Mouse (Mus musculus): ENCODE data around the gene Shisa9. TPM values are rescaled to one million over a fixed set of nuclear protein-coding genes. Genes with fewer than 3 reads are reported as not detected.
A peak's percentile ranks its signal among the peaks of the same experiment; 100 is the strongest.

The Shisa9 gene
- polyA plus RNA-seq, 1 experiment from 2014 or later, result 2.5 TPM

- no peak overlapping the region for H3K27ac ChIP-seq
- WGBS, result 25% methylated on average over 3 of the region's 3 CpGs
- no peaks in the 10 kb centered on the region for H3K36me3 ChIP-seq
- H3K4me2 ChIP-seq, result no peak overlapping the region
- ATAC-seq (ENCODE audit: borderline replicate concordance, extremely low read depth, low FRiP score, low TSS enrichment), result peak; percentile 84
- no peaks in the 10 kb centered on the region for H3K9me3 ChIP-seq
- no peaks in the 10 kb centered on the region for H3K27me3 ChIP-seq
- no peak overlapping the region for H3K9ac ChIP-seq
- no peak overlapping the region for H3K4me3 ChIP-seq
- H3K4me1 ChIP-seq, result 0 out of 2 replicates have a peak, but pooled peaks cover 6% of the 10 kb centered on the region
Measured at GRCm38 (mm10) chr16:12076270-12076669, 92.4 kb downstream of the Shisa9 start.

GRCm38 (mm10) chr16:12076700-12077099, 92.8 kb downstream of the Shisa9 start:
- Histone ChIP-seq H3K9ac (no peak overlapping the region), H3K9me3 (no peaks in the 10 kb centered on the region), H3K4me1 (0 out of 2 replicates have a peak, but pooled peaks cover 6% of the 10 kb centered on the region), H3K36me3 (no peaks in the 10 kb centered on the region), H3K4me2 (no peak overlapping the region), H3K4me3 (no peak overlapping the region), H3K27ac (no peak overlapping the region), H3K27me3 (no peaks in the 10 kb centered on the region)
- ATAC-seq (ENCODE audit: borderline replicate concordance, extremely low read depth, low FRiP score, low TSS enrichment), result no peak; the same call in 1 of the 2 replicates
- WGBS, result 56% methylated on average over 2 of the region's 2 CpGs

- H3K27ac ChIP-seq, result no peak overlapping the region
- H3K9ac ChIP-seq, result no peak overlapping the region
- ATAC-seq (ENCODE audit: borderline replicate concordance, extremely low read depth, low FRiP score, low TSS enrichment), result no peak
- WGBS, result 76% methylated on average over 2 of the region's 2 CpGs
- no peak overlapping the region for H3K4me2 ChIP-seq
- no peaks in the 10 kb centered on the region for H3K27me3 ChIP-seq
- H3K4me3 ChIP-seq, result no peak overlapping the region
- H3K9me3 ChIP-seq, result no peaks in the 10 kb centered on the region
- H3K36me3 ChIP-seq, result no peaks in the 10 kb centered on the region
- H3K4me1 ChIP-seq, result no peaks in the 10 kb centered on the region
Measured at GRCm38 (mm10) chr16:12083082-12083481, 99.2 kb downstream of the Shisa9 start.

GRCm38 (mm10) chr16:12090604-12091235, 106.8 kb downstream of the Shisa9 start:
- no peak for ATAC-seq (ENCODE audit: borderline replicate concordance, extremely low read depth, low FRiP score, low TSS enrichment)
- no peak overlapping the region for H3K9ac ChIP-seq
- no peak overlapping the region for H3K4me2 ChIP-seq
- H3K27me3 ChIP-seq, result no peaks in the 10 kb centered on the region
- WGBS, result 34% methylated on average over 5 of the region's 5 CpGs
- no peaks in the 10 kb centered on the region for H3K4me1 ChIP-seq
- H3K27ac ChIP-seq, result no peak overlapping the region
- no peaks in the 10 kb centered on the region for H3K36me3 ChIP-seq
- no peaks in the 10 kb centered on the region for H3K9me3 ChIP-seq
- H3K4me3 ChIP-seq, result no peak overlapping the region

GRCm38 (mm10) chr16:12093253-12093652, 109.3 kb downstream of the Shisa9 start:
- no peaks in the 10 kb centered on the region for H3K27me3 ChIP-seq
- no peak overlapping the region for H3K27ac ChIP-seq
- no peak overlapping the region for H3K9ac ChIP-seq
- no peaks in the 10 kb centered on the region for H3K36me3 ChIP-seq
- H3K4me2 ChIP-seq, result no peak overlapping the region
- WGBS, result 76% methylated on average over 4 of the region's 4 CpGs
- no peak overlapping the region for H3K4me3 ChIP-seq
- no peaks in the 10 kb centered on the region for H3K9me3 ChIP-seq
- ATAC-seq (ENCODE audit: borderline replicate concordance, extremely low read depth, low FRiP score, low TSS enrichment), result no peak
- H3K4me1 ChIP-seq, result no peaks in the 10 kb centered on the region

- Histone ChIP-seq H3K9ac (no peak overlapping the region), H3K4me2 (no peak overlapping the region), H3K27me3 (no peaks in the 10 kb centered on the region), H3K4me1 (no peaks in the 10 kb centered on the region), H3K27ac (no peak overlapping the region), H3K36me3 (no peaks in the 10 kb centered on the region), H3K9me3 (no peaks in the 10 kb centered on the region), H3K4me3 (no peak overlapping the region)
- no peak for ATAC-seq (ENCODE audit: borderline replicate concordance, extremely low read depth, low FRiP score, low TSS enrichment)
- WGBS, result 52% methylated on average over 7 of the region's 7 CpGs
Measured at GRCm38 (mm10) chr16:12094784-12095315, 110.9 kb downstream of the Shisa9 start.

GRCm38 (mm10) chr16:12095365-12095764, 111.5 kb downstream of the Shisa9 start:
- Histone ChIP-seq H3K4me2 (no peak overlapping the region), H3K9ac (no peak overlapping the region), H3K4me3 (no peak overlapping the region), H3K4me1 (no peaks in the 10 kb centered on the region), H3K36me3 (no peaks in the 10 kb centered on the region), H3K9me3 (no peaks in the 10 kb centered on the region), H3K27ac (no peak overlapping the region), H3K27me3 (no peaks in the 10 kb centered on the region)
- WGBS, result 28% methylated on average over 2 of the region's 2 CpGs
- no peak for ATAC-seq (ENCODE audit: borderline replicate concordance, extremely low read depth, low FRiP score, low TSS enrichment)

- no peak for ATAC-seq (ENCODE audit: borderline replicate concordance, extremely low read depth, low FRiP score, low TSS enrichment)
Measured at GRCm38 (mm10) chr16:12108436-12108835, 124.5 kb downstream of the Shisa9 start.

GRCm38 (mm10) chr16:12110851-12111437, 127.0 kb downstream of the Shisa9 start:
- H3K27me3 ChIP-seq, result no peaks in the 10 kb centered on the region
- H3K4me1 ChIP-seq, result no peaks in the 10 kb centered on the region
- 53% methylated on average over 5 of the region's 5 CpGs for WGBS
- no peaks in the 10 kb centered on the region for H3K9me3 ChIP-seq
- H3K9ac ChIP-seq, result no peak overlapping the region
- no peaks in the 10 kb centered on the region for H3K36me3 ChIP-seq
- no peak overlapping the region for H3K4me3 ChIP-seq
- no peak for ATAC-seq (ENCODE audit: borderline replicate concordance, extremely low read depth, low FRiP score, low TSS enrichment)
- H3K4me2 ChIP-seq, result no peak overlapping the region
- no peak overlapping the region for H3K27ac ChIP-seq

More at GRCm38 (mm10) chr16:12108436-12108835, 124.5 kb downstream of the Shisa9 start:
- no peak overlapping the region for H3K9ac ChIP-seq
- no peak overlapping the region for H3K4me3 ChIP-seq
- WGBS, result 81% methylated on average over 4 of the region's 4 CpGs
- H3K4me1 ChIP-seq, result no peaks in the 10 kb centered on the region
- H3K4me2 ChIP-seq, result no peak overlapping the region
- H3K27me3 ChIP-seq, result no peaks in the 10 kb centered on the region
- H3K27ac ChIP-seq, result no peak overlapping the region
- H3K36me3 ChIP-seq, result no peaks in the 10 kb centered on the region
- no peaks in the 10 kb centered on the region for H3K9me3 ChIP-seq

GRCm38 (mm10) chr16:12114396-12114795, 130.5 kb downstream of the Shisa9 start:
- H3K9me3 ChIP-seq, result no peaks in the 10 kb centered on the region
- no peaks in the 10 kb centered on the region for H3K27me3 ChIP-seq
- no peak overlapping the region for H3K4me3 ChIP-seq
- no peaks in the 10 kb centered on the region for H3K4me1 ChIP-seq
- H3K9ac ChIP-seq, result no peak overlapping the region
- H3K4me2 ChIP-seq, result no peak overlapping the region
- H3K27ac ChIP-seq, result no peak overlapping the region
- peak; percentile 41; the same call in 1 of the 2 replicates for ATAC-seq (ENCODE audit: borderline replicate concordance, extremely low read depth, low FRiP score, low TSS enrichment)
- WGBS, result 86% methylated on average over 5 of the region's 5 CpGs
- H3K36me3 ChIP-seq, result no peaks in the 10 kb centered on the region

- Histone ChIP-seq H3K36me3 (no peaks in the 10 kb centered on the region), H3K27ac (no peak overlapping the region), H3K4me2 (no peak overlapping the region), H3K27me3 (no peaks in the 10 kb centered on the region), H3K4me1 (no peaks in the 10 kb centered on the region), H3K9me3 (no peaks in the 10 kb centered on the region), H3K4me3 (no peak overlapping the region), H3K9ac (no peak overlapping the region)
- ATAC-seq (ENCODE audit: borderline replicate concordance, extremely low read depth, low FRiP score, low TSS enrichment), result no peak
- WGBS, result 54% methylated on average over 7 of the region's 7 CpGs
Measured at GRCm38 (mm10) chr16:12115040-12115856, 131.3 kb downstream of the Shisa9 start.

- H3K36me3 ChIP-seq, result no peaks in the 10 kb centered on the region
- no peaks in the 10 kb centered on the region for H3K27me3 ChIP-seq
- H3K4me1 ChIP-seq, result no peaks in the 10 kb centered on the region
- H3K4me3 ChIP-seq, result no peak overlapping the region
- no peak overlapping the region for H3K9ac ChIP-seq
- H3K27ac ChIP-seq, result no peak overlapping the region
- H3K9me3 ChIP-seq, result no peaks in the 10 kb centered on the region
- H3K4me2 ChIP-seq, result no peak overlapping the region
- 83% methylated on average over 1 of the region's 1 CpGs for WGBS
- no peak for ATAC-seq (ENCODE audit: borderline replicate concordance, extremely low read depth, low FRiP score, low TSS enrichment)
Measured at GRCm38 (mm10) chr16:12116926-12117325, 133.0 kb downstream of the Shisa9 start.
